In genomic region chr10:117379908-117380307, GRCm38 (mm10) we compare ENCODE assay signal across 8 mouse cellular contexts. TPM values are rescaled to one million over a fixed set of nuclear protein-coding genes. Genes with fewer than 3 reads are reported as not detected.
DNase-seq lines count a peak whose midpoint lies in the region; ATAC-seq and TF ChIP-seq lines count a peak whose summit lies in the region.

TSS of gene Cpsf6 (minus strand) at chr10:117380015.

- no peak for TF ChIP-seq CTCF in gastrocnemius, adult 2 months (IDR thresholded peaks at IDR 0.05)

- H3K36me3 ChIP-seq in kidney, embryonic 14.5 days (ENCODE audit: control insufficient read depth, insufficient read depth, low read length): no peaks in the 10 kb centered on the region
- no peaks in the 10 kb centered on the region for H3K36me3 ChIP-seq in hindbrain, embryonic 15.5 days
- no peaks in the 10 kb centered on the region for H3K36me3 ChIP-seq in liver, embryonic 15.5 days (replicated peaks)

- intact Hi-C loops in gastrocnemius, adult 2 months (cut with DNase I): loop anchor here (10.0 kb wide), 1 partner anchor 315 kb away; the partner anchor contains the start of gene Cct2

- 82% methylated on average over 6 of the region's 6 CpGs for WGBS in kidney, embryonic 14.5 days
- WGBS in hindbrain, embryonic 15.5 days: 87% methylated on average over 6 of the region's 6 CpGs
- 52% methylated on average over 6 of the region's 6 CpGs for WGBS in liver, embryonic 15.5 days (ENCODE audit: insufficient replicate concordance)

- no peak for ATAC-seq in kidney, embryonic 14.5 days (ENCODE audit: low FRiP score, low TSS enrichment)
- ATAC-seq in hindbrain, embryonic 15.5 days (ENCODE audit: low FRiP score, low read depth): no peak
- ATAC-seq in liver, embryonic 15.5 days (ENCODE audit: insufficient read depth): no peak

- DNase-seq in kidney, postnatal 36 days: no peak
- no peak for DNase-seq in adrenal gland, adult 8-10 months
- no peak for DNase-seq in gastrocnemius, adult 2 months
- DNase-seq in natural killer cell, adult 2 months (ENCODE audit: low spot score in 2 of 2): no peak
- no peak for DNase-seq in thymus, postnatal 25 days

- H3K4me3 ChIP-seq in kidney, embryonic 14.5 days (ENCODE audit: low read length): no peak within 1 kb of the TSS
- no peak within 1 kb of the TSS for H3K4me3 ChIP-seq in gastrocnemius, adult 2 months
- no peak within 1 kb of the TSS for H3K4me3 ChIP-seq in hindbrain, embryonic 15.5 days
- H3K4me3 ChIP-seq in liver, embryonic 15.5 days (replicated peaks): no peak within 1 kb of the TSS

- no peak within 1 kb of the TSS for H3K4me2 ChIP-seq in kidney, embryonic 14.5 days (replicated peaks; ENCODE audit: low read depth, low read length)
- no peak within 1 kb of the TSS for H3K4me2 ChIP-seq in hindbrain, embryonic 15.5 days
- H3K4me2 ChIP-seq in liver, embryonic 15.5 days: no peak within 1 kb of the TSS

- no peak within 1 kb of the TSS for H3K9ac ChIP-seq in kidney, embryonic 14.5 days (ENCODE audit: low read depth, low read length)
- H3K9ac ChIP-seq in hindbrain, embryonic 15.5 days: no peak within 1 kb of the TSS
- no peak within 1 kb of the TSS for H3K9ac ChIP-seq in liver, embryonic 15.5 days

- H3K27me3 ChIP-seq in kidney, embryonic 14.5 days (ENCODE audit: control insufficient read depth, insufficient read depth, low read length): no peaks in the 10 kb centered on the region
- H3K27me3 ChIP-seq in hindbrain, embryonic 15.5 days: no peaks in the 10 kb centered on the region
- no peaks in the 10 kb centered on the region for H3K27me3 ChIP-seq in liver, embryonic 15.5 days

- H3K27ac ChIP-seq in kidney, embryonic 14.5 days (ENCODE audit: low read depth, low read length): no peak within 1 kb of the TSS
- no peak within 1 kb of the TSS for H3K27ac ChIP-seq in gastrocnemius, adult 2 months
- H3K27ac ChIP-seq in hindbrain, embryonic 15.5 days (replicated peaks): no peak within 1 kb of the TSS
- H3K27ac ChIP-seq in liver, embryonic 15.5 days (replicated peaks): no peak within 1 kb of the TSS

- H3K9me3 ChIP-seq in kidney, embryonic 14.5 days (ENCODE audit: control insufficient read depth, low read length): no peaks in the 10 kb centered on the region
- H3K9me3 ChIP-seq in hindbrain, embryonic 15.5 days: no peaks in the 10 kb centered on the region
- H3K9me3 ChIP-seq in liver, embryonic 15.5 days (replicated peaks): no peaks in the 10 kb centered on the region

- H3K4me1 ChIP-seq in kidney, embryonic 14.5 days (ENCODE audit: control insufficient read depth, insufficient read depth, low read length): peaks cover 6% of the 10 kb centered on the region; the same call in 1 of the 2 replicates
- H3K4me1 ChIP-seq in hindbrain, embryonic 15.5 days (replicated peaks): peaks cover 5% of the 10 kb centered on the region
- H3K4me1 ChIP-seq in liver, embryonic 15.5 days (replicated peaks): peaks cover 22% of the 10 kb centered on the region

RNA-seq across cellular contexts. Expression of gene Cpsf6, which starts in this region (rescaled TPM):
- 166 and 208 TPM in 2 replicates for polyA plus RNA-seq in kidney, embryonic 14.5 days (2014; fragmentation: Nextera tagmentation; extraction: Ambion mirVana)
- 10 to 100 TPM; 62.6 to 94.5 (median 80.2) TPM for total RNA-seq in adrenal gland, adult 8-10 months (2022)
- 10 to 100 TPM; 21.8 to 26.0 TPM for total RNA-seq in gastrocnemius, adult 2 months (2021)
- polyA plus RNA-seq in hindbrain, embryonic 15.5 days (2015; fragmentation: Nextera tagmentation; extraction: Ambion mirVana): 123 and 126 TPM in 2 replicates
- 50.2 and 51.3 TPM in 2 replicates for polyA plus RNA-seq in liver, embryonic 15.5 days (2015; fragmentation: Nextera tagmentation; extraction: Ambion mirVana)
